Mouse (Mus musculus) limb, embryonic 15.5 days (tissue): Measurements from ENCODE around the gene Dkk2. TPM values are rescaled to one million over a fixed set of nuclear protein-coding genes. Genes with fewer than 3 reads are reported as not detected.

Experiments
- ATAC-seq: fragments of 200-750 bp; cut with Nextera tagmentation; 2 replicates; pipeline ENCODE4 v1.8.0; 2017; ENCODE audit warnings: low read depth, moderate TSS enrichment; ENCODE audit not compliant: insufficient number of reproducible peaks, low FRiP score, low TSS enrichment
- H3K27ac ChIP-seq: fragments of 300-500 bp; sonication (generic); 2 replicates; pipeline ENCODE4 v1.5.1; 2015; ENCODE audit warnings: moderate library complexity, mild to moderate bottlenecking, inconsistent platforms
- H3K27me3 ChIP-seq: fragments of 300-500 bp; sonication (generic); 2 replicates; pipeline ENCODE4 v1.6.1; 2015; ENCODE audit warnings: inconsistent platforms
- H3K36me3 ChIP-seq: fragments of 300-500 bp; sonication (generic); 2 replicates; pipeline ENCODE4 v1.6.1; 2015; ENCODE audit warnings: inconsistent platforms
- H3K4me1 ChIP-seq: fragments of 300-500 bp; sonication (generic); 2 replicates; pipeline ENCODE4 v1.6.1; 2015; ENCODE audit warnings: inconsistent platforms
- H3K4me2 ChIP-seq: fragments of 300-500 bp; sonication (generic); 2 replicates; pipeline ENCODE4 v1.6.1; 2015; ENCODE audit warnings: mild to moderate bottlenecking, inconsistent platforms
- H3K4me3 ChIP-seq: fragments of 300-500 bp; sonication (generic); 2 replicates; pipeline ENCODE4 v1.5.1; 2015; ENCODE audit warnings: mild to moderate bottlenecking, inconsistent platforms
- H3K9ac ChIP-seq: fragments of 300-500 bp; sonication (generic); 2 replicates; pipeline ENCODE4 v1.6.1; 2015; ENCODE audit warnings: inconsistent platforms
- H3K9me3 ChIP-seq: fragments of 300-500 bp; sonication (generic); 2 replicates; pipeline ENCODE4 v1.6.1; 2016; ENCODE audit warnings: inconsistent platforms
- WGBS: fragments of 180-500 bp; shearing (Covaris S2); methylation state at CpG from one replicate; pipeline ENCODE4 v1.1.7; 2015; 5-methylcytosine and 5-hydroxymethylcytosine counted together
- polyA plus RNA-seq: library from polyadenylated mRNA; unstranded; fragments of >200 nt; fragmentation: Nextera tagmentation; extraction: Ambion mirVana; gene quantifications from 2 replicates; pipeline ENCODE4 v1.2.1, GENCODE M21; 2015

Dkk2 gene
- polyA plus RNA-seq, 1 experiment from 2014 or later: 88.5 TPM

DNA sequence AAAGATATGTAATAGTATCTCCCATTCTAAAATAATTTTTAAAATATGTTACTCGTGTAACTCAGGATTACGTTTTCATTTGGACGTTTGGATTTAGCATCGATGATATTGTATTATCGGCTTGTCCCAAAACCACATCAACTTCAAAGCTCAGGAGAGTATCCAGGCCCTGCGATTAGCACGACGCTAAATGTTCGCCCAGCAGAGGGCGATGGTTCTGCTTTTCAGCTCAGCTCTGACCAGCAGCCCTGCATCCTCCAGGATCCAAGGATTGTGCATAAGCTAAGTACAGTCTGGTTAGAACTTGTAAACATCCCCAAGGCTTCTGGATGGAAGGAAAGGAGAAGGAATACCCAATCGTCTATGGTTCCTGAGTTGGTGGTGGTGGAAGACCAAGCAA is 122.4 kb downstream of the Dkk2 start:
- Histone ChIP-seq H3K4me3 (no peak overlapping the region), H3K27me3 (no peaks in the 10 kb centered on the region), H3K4me2 (no peak overlapping the region), H3K4me1 (no peaks in the 10 kb centered on the region), H3K36me3 (no peaks in the 10 kb centered on the region), H3K27ac (no peak overlapping the region), H3K9me3 (no peaks in the 10 kb centered on the region), H3K9ac (no peak overlapping the region)
- no peak for ATAC-seq
- WGBS: 28% methylated on average over 11 of the region's 11 CpGs

DNA sequence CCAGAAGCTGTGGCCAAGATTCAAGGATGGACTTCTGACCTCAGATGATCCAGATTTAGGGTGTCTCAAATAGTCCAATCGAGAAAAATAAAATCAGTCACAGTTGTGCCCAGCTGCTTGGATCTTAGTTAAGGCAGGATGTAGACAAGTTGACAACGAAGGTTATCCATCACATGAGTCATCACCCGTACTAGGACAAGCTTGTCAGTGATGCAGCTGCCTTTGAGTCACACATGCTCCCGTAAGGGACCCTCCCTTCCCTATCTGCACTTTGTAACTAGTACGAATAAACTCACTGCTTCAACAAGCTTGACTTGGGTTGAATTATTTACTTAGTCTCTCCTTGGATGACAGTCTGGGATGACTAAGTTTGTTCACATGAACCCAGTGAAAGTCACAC is 126.2 kb downstream of the Dkk2 start:
- Histone ChIP-seq H3K27me3 (no peaks in the 10 kb centered on the region), H3K9ac (no peak overlapping the region), H3K4me3 (no peak overlapping the region), H3K27ac (no peak overlapping the region), H3K36me3 (no peaks in the 10 kb centered on the region), H3K4me2 (no peak overlapping the region), H3K4me1 (no peaks in the 10 kb centered on the region), H3K9me3 (no peaks in the 10 kb centered on the region)
- 73% methylated on average over 5 of the region's 5 CpGs for WGBS
- no peak for ATAC-seq

DNA sequence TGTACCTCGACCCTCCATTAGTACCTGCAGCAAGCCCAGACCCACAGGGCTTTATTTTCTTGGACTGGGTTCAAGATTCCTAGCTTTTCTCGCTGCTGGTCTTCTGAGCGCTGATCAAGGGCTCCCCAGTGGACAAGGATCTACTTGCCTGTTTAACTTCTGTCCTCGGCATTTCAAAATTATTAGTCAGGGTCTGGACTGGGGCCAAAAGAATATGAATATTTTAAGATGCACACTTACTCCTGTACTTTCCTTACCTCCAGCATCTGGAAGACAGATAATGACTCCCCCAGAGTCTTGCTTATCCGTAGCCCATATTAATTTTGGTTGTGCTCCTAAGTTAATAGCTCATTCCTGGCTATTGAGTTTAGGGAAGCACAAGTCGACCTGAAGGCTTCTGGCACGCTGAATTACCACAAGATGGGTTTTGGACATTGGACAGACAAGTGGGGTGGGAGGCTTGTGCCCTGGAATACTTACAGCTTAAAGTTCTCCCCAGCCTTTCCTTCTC is 134.9 kb downstream of the Dkk2 start:
- Histone ChIP-seq H3K9me3 (no peaks in the 10 kb centered on the region), H3K27me3 (no peaks in the 10 kb centered on the region), H3K4me2 (no peak overlapping the region), H3K9ac (no peak overlapping the region), H3K4me3 (no peak overlapping the region), H3K27ac (no peak overlapping the region), H3K36me3 (no peaks in the 10 kb centered on the region), H3K4me1 (0 out of 2 replicates have a peak, but pooled peaks cover 5% of the 10 kb centered on the region)
- no peak for ATAC-seq
- WGBS: 43% methylated on average over 7 of the region's 7 CpGs

DNA sequence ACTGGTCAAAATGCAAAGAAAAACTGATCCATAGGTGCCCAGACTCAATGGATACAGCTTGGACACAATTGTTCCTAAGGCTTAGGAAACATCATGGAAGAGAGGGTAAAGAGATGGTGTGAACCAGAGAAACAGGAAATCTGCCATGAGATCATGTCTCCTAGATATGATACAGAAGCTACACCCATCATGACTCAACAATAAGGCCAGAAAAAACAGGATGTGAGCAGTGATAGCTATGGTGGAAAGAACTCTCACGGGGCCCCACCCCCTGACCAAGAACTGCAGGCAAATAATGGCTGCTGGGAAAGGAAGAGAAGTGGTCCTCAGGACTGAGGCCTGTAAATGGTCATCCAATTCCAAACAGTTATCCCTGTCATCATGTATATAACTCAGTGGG is 142.5 kb downstream of the Dkk2 start:
- WGBS: 76% methylated on average over 1 of the region's 1 CpGs
- ATAC-seq: no peak
- no peaks in the 10 kb centered on the region for H3K9me3 ChIP-seq
- H3K27me3 ChIP-seq: no peaks in the 10 kb centered on the region
- no peak overlapping the region for H3K9ac ChIP-seq
- no peak overlapping the region for H3K4me3 ChIP-seq
- H3K4me1 ChIP-seq: no peaks in the 10 kb centered on the region
- no peak overlapping the region for H3K4me2 ChIP-seq
- no peak overlapping the region for H3K27ac ChIP-seq
- no peaks in the 10 kb centered on the region for H3K36me3 ChIP-seq
